Mouse (Mus musculus) hindbrain, embryonic 15.5 days (tissue): ENCODE data around the gene Plekhm3. TPM values are rescaled to one million over a fixed set of nuclear protein-coding genes. Genes with fewer than 3 reads are reported as not detected.
A peak's percentile ranks its signal among the peaks of the same experiment; 100 is the strongest.

ENCODE experiments used
- ATAC-seq: fragments of 200-750 bp; cut with Nextera tagmentation; 2 replicates; pipeline ENCODE4 v1.8.0; 2017; ENCODE audit warnings: low read depth, moderate number of reproducible peaks, moderate TSS enrichment; ENCODE audit not compliant: low FRiP score
- H3K27ac ChIP-seq: fragments of 300-500 bp; sonication (generic); replicated peaks from 2 replicates; pipeline ENCODE4 v1.5.1; 2015; ENCODE audit warnings: mild to moderate bottlenecking, inconsistent platforms
- H3K27me3 ChIP-seq: fragments of 300-500 bp; sonication (generic); 2 replicates; pipeline ENCODE4 v1.6.1; 2015; ENCODE audit warnings: control low read depth, inconsistent platforms
- H3K36me3 ChIP-seq: fragments of 300-500 bp; sonication (generic); 2 replicates; pipeline ENCODE4 v1.6.1; 2015; ENCODE audit warnings: control low read depth, inconsistent platforms
- H3K4me1 ChIP-seq: fragments of 300-500 bp; sonication (generic); replicated peaks from 2 replicates; pipeline ENCODE4 v1.6.1; 2015; ENCODE audit warnings: control low read depth, inconsistent platforms
- H3K4me2 ChIP-seq: fragments of 300-500 bp; sonication (generic); 2 replicates; pipeline ENCODE4 v1.6.1; 2015; ENCODE audit warnings: moderate library complexity, mild to moderate bottlenecking, inconsistent platforms
- H3K4me3 ChIP-seq: fragments of 300-500 bp; sonication (generic); 2 replicates; pipeline ENCODE4 v1.5.1; 2015; ENCODE audit warnings: mild to moderate bottlenecking, inconsistent platforms
- H3K9ac ChIP-seq: fragments of 300-500 bp; sonication (generic); 2 replicates; pipeline ENCODE4 v1.6.1; 2015; ENCODE audit warnings: inconsistent platforms
- H3K9me3 ChIP-seq: fragments of 300-500 bp; sonication (generic); 2 replicates; pipeline ENCODE4 v1.6.1; 2016; ENCODE audit warnings: control low read depth, inconsistent platforms
- WGBS: fragments of 180-500 bp; shearing (Covaris S2); methylation state at CpG from one replicate; pipeline ENCODE4 v1.1.7; 2015; 5-methylcytosine and 5-hydroxymethylcytosine counted together
- polyA plus RNA-seq: library from polyadenylated mRNA; unstranded; fragments of >200 nt; fragmentation: Nextera tagmentation; extraction: Ambion mirVana; gene quantifications from 2 replicates; pipeline ENCODE4 v1.2.1, GENCODE M21; 2015

Plekhm3 gene
- polyA plus RNA-seq, 1 experiment from 2014 or later: 11.1 TPM

- Histone ChIP-seq H3K27ac (no peak overlapping the region), H3K4me2 (no peak overlapping the region), H3K9me3 (no peaks in the 10 kb centered on the region), H3K27me3 (no peaks in the 10 kb centered on the region), H3K4me1 (no peaks in the 10 kb centered on the region), H3K9ac (no peak overlapping the region), H3K36me3 (no peaks in the 10 kb centered on the region), H3K4me3 (no peak overlapping the region)
- no peak for ATAC-seq
- WGBS: 55% methylated on average over 1 of the region's 1 CpGs
Observed at GRCm38 (mm10) chr1:64807766-64808165, 148.9 kb downstream of the Plekhm3 start.

- Histone ChIP-seq H3K27ac (no peak overlapping the region), H3K4me3 (no peak overlapping the region), H3K4me1 (no peaks in the 10 kb centered on the region), H3K9me3 (no peaks in the 10 kb centered on the region), H3K27me3 (no peaks in the 10 kb centered on the region), H3K9ac (no peak overlapping the region), H3K36me3 (no peaks in the 10 kb centered on the region), H3K4me2 (no peak overlapping the region)
- ATAC-seq: no peak
- 33% methylated on average over 2 of the region's 2 CpGs for WGBS
Observed at GRCm38 (mm10) chr1:64805217-64805616, 151.4 kb downstream of the Plekhm3 start.

- Histone ChIP-seq H3K27ac (no peak overlapping the region), H3K4me3 (no peak overlapping the region), H3K9ac (no peak overlapping the region), H3K27me3 (no peaks in the 10 kb centered on the region), H3K9me3 (no peaks in the 10 kb centered on the region), H3K36me3 (no peaks in the 10 kb centered on the region), H3K4me1 (no peaks in the 10 kb centered on the region), H3K4me2 (no peak overlapping the region)
- WGBS: 70% methylated on average over 6 of the region's 6 CpGs
- no peak for ATAC-seq
Observed at GRCm38 (mm10) chr1:64802631-64803030, 154.0 kb downstream of the Plekhm3 start.

GRCm38 (mm10) chr1:64797621-64798020 is 159.0 kb downstream of the Plekhm3 start:
- Histone ChIP-seq H3K27ac (no peak overlapping the region), H3K4me3 (no peak overlapping the region), H3K9me3 (no peaks in the 10 kb centered on the region), H3K4me2 (no peak overlapping the region), H3K36me3 (no peaks in the 10 kb centered on the region), H3K27me3 (no peaks in the 10 kb centered on the region), H3K4me1 (peaks cover 9% of the 10 kb centered on the region; the same call in 1 of the 2 replicates), H3K9ac (no peak overlapping the region)
- no peak for ATAC-seq
- 93% methylated on average over 3 of the region's 3 CpGs for WGBS

- peaks cover 15% of the 10 kb centered on the region for H3K4me1 ChIP-seq
- H3K36me3 ChIP-seq: no peaks in the 10 kb centered on the region
- H3K27me3 ChIP-seq: no peaks in the 10 kb centered on the region
- WGBS: 93% methylated on average over 6 of the region's 6 CpGs
- H3K27ac ChIP-seq: no peak overlapping the region
- no peak overlapping the region for H3K9ac ChIP-seq
- H3K9me3 ChIP-seq: no peaks in the 10 kb centered on the region
- H3K4me2 ChIP-seq: no peak overlapping the region
- no peak overlapping the region for H3K4me3 ChIP-seq
- ATAC-seq: no peak
Observed at GRCm38 (mm10) chr1:64796867-64797582, 159.6 kb downstream of the Plekhm3 start.

- 63% methylated on average over 8 of the region's 8 CpGs for WGBS
- ATAC-seq: peak; percentile 59; the same call in 1 of the 2 replicates
- Histone ChIP-seq H3K4me1 (peaks cover 25% of the 10 kb centered on the region), H3K4me2 (no peak overlapping the region), H3K27me3 (no peaks in the 10 kb centered on the region), H3K27ac (no peak overlapping the region), H3K4me3 (no peak overlapping the region), H3K9ac (no peak overlapping the region), H3K36me3 (no peaks in the 10 kb centered on the region), H3K9me3 (no peaks in the 10 kb centered on the region)
Observed at GRCm38 (mm10) chr1:64795284-64796040, 161.2 kb downstream of the Plekhm3 start.

GRCm38 (mm10) chr1:64794096-64794495 is 162.5 kb downstream of the Plekhm3 start:
- H3K4me2 ChIP-seq: no peak overlapping the region
- no peaks in the 10 kb centered on the region for H3K9me3 ChIP-seq
- H3K4me3 ChIP-seq: no peak overlapping the region
- no peak for ATAC-seq
- H3K27me3 ChIP-seq: no peaks in the 10 kb centered on the region
- 93% methylated on average over 11 of the region's 11 CpGs for WGBS
- peaks cover 25% of the 10 kb centered on the region for H3K4me1 ChIP-seq
- no peaks in the 10 kb centered on the region for H3K36me3 ChIP-seq
- no peak overlapping the region for H3K9ac ChIP-seq
- H3K27ac ChIP-seq: no peak overlapping the region

GRCm38 (mm10) chr1:64793234-64793530 is 163.4 kb downstream of the Plekhm3 start:
- H3K4me1 ChIP-seq: peaks cover 25% of the 10 kb centered on the region
- no peak overlapping the region for H3K9ac ChIP-seq
- H3K27ac ChIP-seq: no peak overlapping the region
- no peaks in the 10 kb centered on the region for H3K27me3 ChIP-seq
- ATAC-seq: no peak
- H3K4me3 ChIP-seq: no peak overlapping the region
- no peaks in the 10 kb centered on the region for H3K9me3 ChIP-seq
- no peaks in the 10 kb centered on the region for H3K36me3 ChIP-seq
- no peak overlapping the region for H3K4me2 ChIP-seq
- 82% methylated on average over 4 of the region's 4 CpGs for WGBS

GRCm38 (mm10) chr1:64792521-64793233 is 163.9 kb downstream of the Plekhm3 start:
- 76% methylated on average over 11 of the region's 11 CpGs for WGBS
- Histone ChIP-seq H3K9me3 (no peaks in the 10 kb centered on the region), H3K4me1 (peaks cover 25% of the 10 kb centered on the region), H3K9ac (no peak overlapping the region), H3K4me2 (no peak overlapping the region), H3K36me3 (no peaks in the 10 kb centered on the region), H3K4me3 (no peak overlapping the region), H3K27ac (0 out of 2 replicates have a peak overlapping the region, but pooled peaks have one; percentile 4), H3K27me3 (no peaks in the 10 kb centered on the region)
- no peak for ATAC-seq

GRCm38 (mm10) chr1:64791826-64792225 is 164.8 kb downstream of the Plekhm3 start:
- Histone ChIP-seq H3K4me3 (no peak overlapping the region), H3K36me3 (no peaks in the 10 kb centered on the region), H3K27ac (0 out of 2 replicates have a peak overlapping the region, but pooled peaks have one; percentile 4), H3K27me3 (no peaks in the 10 kb centered on the region), H3K9ac (no peak overlapping the region), H3K4me1 (peaks cover 25% of the 10 kb centered on the region), H3K4me2 (no peak overlapping the region), H3K9me3 (no peaks in the 10 kb centered on the region)
- peak; percentile 32; the same call in 1 of the 2 replicates for ATAC-seq
- 22% methylated on average over 6 of the region's 6 CpGs for WGBS

GRCm38 (mm10) chr1:64790806-64791790 is 165.5 kb downstream of the Plekhm3 start:
- 48% methylated on average over 9 of the region's 9 CpGs for WGBS
- H3K4me1 ChIP-seq: peaks cover 25% of the 10 kb centered on the region
- no peak overlapping the region for H3K9ac ChIP-seq
- no peak overlapping the region for H3K27ac ChIP-seq
- no peaks in the 10 kb centered on the region for H3K9me3 ChIP-seq
- no peaks in the 10 kb centered on the region for H3K27me3 ChIP-seq
- no peak overlapping the region for H3K4me2 ChIP-seq
- no peak overlapping the region for H3K4me3 ChIP-seq
- ATAC-seq: no peak
- H3K36me3 ChIP-seq: no peaks in the 10 kb centered on the region
